Mouse (Mus musculus): ENCODE results near the gene Myocd. TPM values are rescaled to one million over a fixed set of nuclear protein-coding genes. Genes with fewer than 3 reads are reported as not detected.

Gene Myocd
- total RNA-seq, 2 experiments from 2014 or later = 0.38 to 1.0 TPM

DNA sequence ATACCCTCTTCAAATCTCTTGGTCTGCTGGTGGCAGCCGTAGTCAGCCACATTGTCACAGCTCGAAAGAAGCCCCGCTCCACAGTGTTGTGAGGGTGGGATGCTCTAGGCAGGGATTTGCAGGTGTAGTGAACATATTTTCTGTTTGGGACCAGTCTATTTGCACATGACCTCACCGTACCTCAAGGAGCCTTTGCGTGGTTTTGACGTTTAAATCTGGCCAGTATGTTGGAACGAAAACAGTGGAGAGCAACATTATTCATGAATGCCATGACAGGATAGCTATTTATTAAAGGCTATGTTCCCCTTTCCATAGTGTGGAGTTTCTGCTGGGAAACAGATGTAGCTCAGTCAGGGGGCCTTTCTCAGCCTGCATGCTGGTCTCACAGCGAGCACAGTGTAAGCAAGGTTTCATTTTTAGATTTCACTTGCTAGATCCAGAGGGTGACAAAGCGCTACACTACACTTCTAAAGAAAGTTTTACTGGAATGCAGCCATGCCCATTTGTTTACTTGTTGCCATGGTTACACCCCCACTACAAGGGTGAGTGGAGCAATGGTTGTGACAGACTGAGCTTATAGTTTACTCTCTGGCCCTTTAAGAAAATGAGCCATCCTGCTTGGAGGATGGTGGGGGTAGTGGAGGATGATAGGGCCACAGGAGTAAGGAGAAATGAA, 54.7 kb downstream of the Myocd start:
- intact Hi-C loops (cut with DNase I) = no loop called here
- no peak for DNase-seq

DNA sequence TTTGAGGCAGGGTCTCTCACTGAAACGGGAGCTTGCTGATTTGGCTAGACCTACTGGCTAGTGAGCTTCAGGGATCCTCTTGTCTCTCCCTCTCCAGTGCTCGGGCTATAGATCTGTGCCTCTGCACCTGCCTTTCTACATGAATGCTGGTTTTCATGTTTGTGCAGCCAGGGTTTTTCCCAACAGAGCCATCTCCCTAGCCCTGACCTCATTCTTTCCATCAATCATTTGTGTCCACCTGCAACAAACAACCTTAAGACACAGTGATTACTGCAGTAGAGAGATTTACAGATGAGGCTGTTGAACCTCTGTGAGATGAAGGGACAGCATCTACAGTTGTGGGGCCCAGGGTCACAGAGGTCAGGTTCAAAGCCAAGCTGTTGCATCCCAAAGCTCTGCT, 56.0 kb downstream of the Myocd start:
- intact Hi-C loops (cut with DNase I) = no loop called here

DNA sequence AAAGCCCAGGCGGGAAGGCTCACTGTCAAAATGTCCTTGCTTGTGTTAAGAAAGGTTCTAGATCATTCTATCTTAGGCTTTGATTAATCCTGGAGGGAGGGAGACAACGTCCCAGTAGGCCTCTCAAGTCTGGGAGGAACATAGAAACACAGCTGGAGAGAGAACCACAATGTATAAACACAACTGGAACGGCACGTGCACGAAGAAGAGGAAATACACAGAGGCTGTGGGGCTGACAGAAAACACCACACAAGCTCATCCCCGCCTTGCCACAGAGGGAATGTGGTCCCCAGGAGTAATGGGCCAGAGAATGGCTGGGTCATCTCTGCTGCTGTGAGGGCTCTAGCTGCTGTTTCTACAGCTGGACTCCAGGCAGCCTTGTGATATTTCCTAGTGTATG, 58.1 kb downstream of the Myocd start:
- intact Hi-C loops (cut with DNase I) = no loop called here
- no peak for DNase-seq

More for the DNA sequence above, 56.0 kb downstream of the Myocd start:
- no peak for DNase-seq

DNA sequence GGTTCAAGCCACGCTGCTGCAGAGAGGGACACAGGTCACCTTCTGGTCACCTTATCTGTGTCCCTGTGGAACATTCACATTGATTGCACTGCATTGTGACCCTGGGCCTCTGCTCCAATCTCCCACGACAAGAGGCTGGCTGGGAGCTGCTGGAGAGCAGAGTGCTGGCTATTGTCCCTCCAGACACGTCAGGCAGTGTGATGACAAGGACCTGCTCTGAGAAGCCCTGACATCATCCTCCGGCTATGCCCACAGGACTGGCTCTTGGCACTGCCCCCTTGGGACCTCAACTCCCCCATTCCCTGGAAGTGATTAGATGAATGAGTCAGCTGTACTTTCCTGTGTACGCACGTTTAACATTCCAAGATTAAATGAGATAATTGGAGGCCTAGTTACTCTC, 60.3 kb downstream of the Myocd start:
- intact Hi-C loops (cut with DNase I) = no loop called here
- no peak for DNase-seq

DNA sequence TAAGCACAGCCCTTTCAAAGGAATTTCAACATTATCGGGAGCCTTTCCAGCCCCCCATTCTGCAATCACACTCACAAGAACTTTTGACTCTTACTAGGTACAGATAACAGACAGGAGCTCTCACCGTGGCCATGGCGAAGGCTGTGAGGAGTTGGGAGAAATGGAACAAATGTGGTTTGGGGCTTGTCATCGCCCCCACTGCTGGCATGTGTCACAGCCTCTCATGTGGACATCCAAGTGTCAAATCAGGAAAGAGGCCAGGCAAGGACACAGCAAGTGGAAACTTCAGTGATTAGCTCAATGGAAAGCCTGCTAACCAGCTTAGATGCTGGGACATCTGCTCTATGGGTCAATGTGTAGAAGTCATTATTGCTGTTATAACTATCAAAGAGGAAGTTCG, 64.5 kb downstream of the Myocd start:
- intact Hi-C loops (cut with DNase I) = no loop called here

DNA sequence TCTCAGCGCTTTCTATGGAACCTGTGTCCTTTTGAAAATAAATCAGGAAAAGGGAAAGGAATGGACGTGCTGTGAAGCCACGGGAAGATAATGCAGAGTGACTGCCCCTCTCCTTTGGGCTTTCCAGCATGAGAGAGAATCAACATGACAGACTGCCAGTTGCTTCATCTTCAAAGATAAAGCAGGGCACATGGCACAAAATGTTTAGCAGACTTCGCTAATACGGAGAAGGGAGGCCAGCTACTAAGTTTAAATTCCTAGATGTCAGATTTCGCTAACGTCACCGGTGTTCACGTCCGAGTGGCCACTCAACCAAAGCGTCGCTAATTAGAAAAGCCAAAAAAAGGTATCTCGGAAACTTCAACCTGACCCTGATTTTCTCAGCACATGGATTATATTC, 65.1 kb downstream of the Myocd start:
- intact Hi-C loops (cut with DNase I) = no loop called here
- no peak for DNase-seq

More for the DNA sequence above, 64.5 kb downstream of the Myocd start:
- peak; percentile 9 for DNase-seq

DNA sequence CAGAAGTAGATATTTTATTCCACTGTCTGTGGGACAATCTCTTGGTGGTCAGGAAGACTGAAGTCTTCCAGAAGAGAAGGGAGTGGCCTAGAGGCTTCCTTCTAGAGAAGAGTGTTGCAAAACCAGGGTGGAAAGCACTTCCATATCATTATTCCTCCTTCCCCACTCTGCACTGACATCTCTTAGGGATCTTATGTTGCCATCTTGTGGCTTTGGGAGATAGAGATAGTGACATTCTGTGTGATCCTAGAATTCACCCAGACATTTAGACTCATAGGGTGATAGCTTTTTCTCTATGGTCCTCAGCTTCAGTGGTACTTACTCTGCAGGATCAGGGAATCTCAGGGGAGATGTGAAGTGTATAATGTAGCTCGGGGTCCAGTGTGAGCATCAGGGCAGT, 66.8 kb downstream of the Myocd start:
- no peak for DNase-seq
- intact Hi-C loops (cut with DNase I) = no loop called here

DNA sequence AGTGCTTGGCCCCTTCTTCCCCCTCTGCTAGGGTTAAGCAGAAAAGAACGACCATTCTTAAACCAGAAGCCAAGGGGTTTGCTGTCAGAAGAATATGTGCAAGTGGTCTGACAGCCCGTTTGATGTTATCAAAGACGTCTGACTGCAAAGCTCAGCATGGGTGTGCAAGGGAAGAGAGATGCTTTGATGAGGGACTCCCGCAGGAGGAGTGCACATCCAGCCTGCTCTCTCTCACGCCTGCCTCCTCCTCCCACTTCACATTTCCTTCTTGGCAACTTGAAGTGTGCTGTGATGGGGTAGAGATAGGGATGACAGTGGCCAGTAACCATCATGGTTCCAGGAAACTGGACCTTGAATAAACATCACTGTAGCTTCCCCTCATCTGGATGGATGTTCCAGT, 67.6 kb downstream of the Myocd start:
- intact Hi-C loops (cut with DNase I) = no loop called here
- DNase-seq = no peak

DNA sequence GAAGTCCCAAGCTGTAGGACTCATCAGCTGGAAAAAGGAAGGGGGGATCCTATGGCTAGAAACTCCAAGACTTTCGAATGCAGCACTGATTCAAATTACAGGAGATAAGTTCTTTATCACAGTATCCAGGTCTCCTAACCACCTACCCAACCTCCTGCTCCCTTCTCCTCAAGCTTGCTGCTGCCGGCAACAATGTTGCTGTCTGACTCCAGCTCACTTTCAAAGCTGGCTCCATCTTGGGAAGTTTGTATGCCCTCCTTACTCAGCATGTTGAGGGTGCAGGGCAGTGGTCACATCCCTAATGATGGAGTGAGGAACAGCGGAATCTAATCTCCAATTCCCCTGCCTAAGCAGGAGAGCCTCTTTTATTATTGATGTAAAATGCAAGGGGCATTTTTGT, 71.8 kb downstream of the Myocd start:
- DNase-seq = no peak
- intact Hi-C loops (cut with DNase I) = loop anchor here (5.0 kb wide), 2 partner anchors 59 to 479 kb away; no protein-coding TSS in a partner anchor

DNA sequence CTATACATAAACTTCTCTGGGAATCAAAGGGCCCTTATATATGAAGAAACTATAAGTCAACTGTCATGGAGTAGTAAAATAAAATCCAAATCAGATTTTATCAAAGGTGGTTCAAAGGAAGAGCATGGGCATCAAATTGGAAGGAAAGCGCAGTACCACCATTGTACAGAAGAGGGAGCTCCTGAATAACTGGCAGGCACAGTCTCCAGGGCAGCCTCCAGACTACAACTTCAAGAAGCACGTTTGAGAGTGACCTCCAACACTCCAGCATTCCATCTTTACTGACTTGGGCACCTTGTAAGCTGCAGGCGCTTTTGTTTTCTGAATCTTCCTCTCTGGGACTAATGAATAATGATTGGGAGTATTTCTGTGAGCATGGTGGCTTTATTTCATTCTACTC, 72.5 kb downstream of the Myocd start:
- DNase-seq = peak; percentile 74
- intact Hi-C loops (cut with DNase I) = loop anchor here (5.0 kb wide), 2 partner anchors 60 to 480 kb away; no protein-coding TSS in a partner anchor

DNA sequence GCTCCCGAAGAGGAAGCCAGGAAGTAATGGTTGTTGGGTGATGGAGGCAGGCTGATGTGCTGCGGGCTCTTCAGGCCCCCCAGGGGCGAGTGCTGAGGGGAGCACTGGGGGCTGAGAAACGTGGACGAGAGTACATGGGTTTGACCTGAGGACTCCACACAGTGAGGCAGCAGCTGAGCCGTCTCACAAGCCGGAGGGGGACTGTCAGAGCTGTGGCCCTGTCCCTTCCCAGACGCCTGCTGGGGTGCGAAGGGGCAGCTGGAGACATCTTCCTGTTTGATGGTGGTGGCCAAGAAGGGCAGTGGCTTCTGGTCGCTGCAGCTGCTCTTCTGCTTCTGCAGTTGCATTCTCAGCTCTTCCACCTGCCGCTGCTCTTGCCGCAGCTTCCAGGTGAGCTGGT, 82.8 kb downstream of the Myocd start:
- intact Hi-C loops (cut with DNase I) = no loop called here
- DNase-seq = no peak

DNA sequence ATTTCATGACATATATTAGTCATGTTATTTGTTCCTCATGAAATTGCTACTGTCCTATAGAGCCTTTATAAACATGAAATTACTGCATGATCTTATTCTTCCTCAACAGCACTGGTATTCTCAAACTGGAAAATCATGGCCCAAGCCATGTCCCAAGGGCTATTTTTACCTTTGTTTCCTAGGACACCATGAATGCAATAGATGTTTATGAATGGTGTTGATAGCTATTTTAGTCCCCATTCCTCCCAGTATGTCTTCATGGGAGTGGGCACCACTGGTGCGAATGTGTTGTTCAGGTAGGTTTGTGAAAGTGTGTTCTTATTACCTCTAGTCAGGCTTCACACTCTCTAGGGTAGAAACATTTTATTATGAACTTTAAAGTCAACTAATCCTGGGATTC, 84.7 kb downstream of the Myocd start:
- no peak for DNase-seq
- intact Hi-C loops (cut with DNase I) = no loop called here

DNA sequence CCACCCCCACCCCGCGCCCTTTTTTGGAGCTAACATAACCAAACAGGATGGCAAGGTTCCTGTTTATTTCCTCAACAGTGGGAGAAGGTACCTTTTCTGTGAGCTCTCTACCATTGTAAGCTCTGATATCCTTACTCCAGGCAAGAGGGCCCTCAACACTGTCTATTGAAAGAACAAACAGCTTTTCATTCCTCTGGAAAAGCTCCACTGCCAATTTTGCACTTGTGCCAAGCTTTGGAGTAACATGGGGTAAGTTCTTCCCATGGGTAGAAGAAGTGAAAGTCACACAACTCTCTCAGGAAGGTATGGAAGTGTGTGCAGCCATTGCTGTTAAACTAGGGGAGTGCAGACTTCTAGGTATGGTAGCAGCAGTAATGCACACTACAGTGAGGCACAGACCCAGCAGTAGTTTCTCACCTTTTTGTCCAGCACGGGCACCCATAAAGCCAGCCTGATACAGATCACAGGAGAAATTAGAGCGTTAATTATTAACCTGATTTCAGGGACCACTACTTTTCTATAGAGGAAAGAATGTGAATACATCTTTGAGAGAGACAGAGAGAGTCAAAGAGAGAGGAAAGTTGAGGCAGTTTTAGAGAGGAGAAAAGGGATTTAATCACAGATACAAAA, 99.6 kb downstream of the Myocd start:
- intact Hi-C loops (cut with DNase I) = no loop called here
- DNase-seq = no peak

DNA sequence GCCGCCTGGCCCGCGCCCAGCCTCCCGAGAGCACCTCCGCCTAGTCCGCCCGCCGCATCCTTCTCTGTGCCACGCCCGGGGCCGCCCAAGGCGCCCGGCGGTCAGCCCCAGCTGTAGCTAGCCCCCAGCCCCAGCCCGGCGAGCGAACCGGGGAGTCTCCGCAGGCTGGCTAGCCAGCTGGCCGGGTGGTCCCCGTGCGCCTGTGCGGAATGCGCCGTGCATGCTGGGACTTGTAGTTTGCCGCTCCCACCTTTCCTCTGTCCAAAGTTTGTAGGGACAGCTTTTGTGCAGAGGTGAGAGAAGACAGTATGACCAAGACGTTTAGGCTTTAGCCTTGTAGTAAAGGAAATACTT, 107.0 kb downstream of the Myocd start, which contains the start of gene Arhgap44:
TSS of gene Arhgap44 (minus strand) at position 195 of the 354 bp plus-strand sequence.
- peak; percentile 75 for DNase-seq
- intact Hi-C loops (cut with DNase I) = no loop called here

DNA sequence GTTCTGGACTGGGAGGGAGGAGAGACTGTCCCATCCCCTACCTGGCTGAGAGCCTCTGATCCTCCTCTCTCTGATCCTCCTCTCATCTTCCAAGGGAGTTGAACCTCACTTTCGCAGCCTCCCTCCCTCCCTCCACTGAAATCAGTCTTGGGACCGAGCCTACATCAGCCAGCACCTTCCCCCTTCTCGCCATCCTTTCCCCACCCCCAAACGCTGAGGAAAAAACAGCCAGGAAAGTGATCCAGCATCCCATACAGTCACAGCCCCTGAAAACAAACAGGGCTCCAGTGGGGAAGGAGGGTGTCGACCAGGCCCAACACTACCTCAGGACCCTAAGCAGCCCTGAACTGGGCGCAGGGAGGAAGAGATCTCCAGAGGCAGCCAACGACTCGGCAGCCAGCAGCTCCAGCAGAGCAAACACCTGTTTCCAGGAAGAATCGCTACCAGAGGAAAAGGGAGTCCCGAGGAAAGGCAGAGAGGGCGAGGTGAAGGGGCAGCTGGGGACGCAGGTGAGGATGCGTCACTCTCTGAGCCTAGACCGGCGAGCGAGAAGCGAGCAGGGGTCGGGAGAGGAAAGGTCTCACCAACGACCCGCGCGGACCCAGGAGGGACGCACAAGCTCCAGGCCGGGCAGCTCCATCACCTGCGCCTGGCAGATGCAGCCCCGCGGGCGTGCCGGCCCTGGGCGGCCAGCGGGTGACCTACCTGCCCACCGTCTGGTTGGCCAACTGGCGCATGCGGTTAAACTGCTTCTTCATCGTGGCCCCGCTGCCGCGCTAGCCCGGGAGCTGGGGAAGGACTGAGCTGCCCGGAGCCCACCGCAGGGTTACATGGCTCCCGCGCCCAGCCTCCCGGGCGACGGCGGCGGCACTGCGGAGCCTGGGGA, 107.7 kb downstream of the Myocd start:
- peak; percentile 43 for DNase-seq

DNA sequence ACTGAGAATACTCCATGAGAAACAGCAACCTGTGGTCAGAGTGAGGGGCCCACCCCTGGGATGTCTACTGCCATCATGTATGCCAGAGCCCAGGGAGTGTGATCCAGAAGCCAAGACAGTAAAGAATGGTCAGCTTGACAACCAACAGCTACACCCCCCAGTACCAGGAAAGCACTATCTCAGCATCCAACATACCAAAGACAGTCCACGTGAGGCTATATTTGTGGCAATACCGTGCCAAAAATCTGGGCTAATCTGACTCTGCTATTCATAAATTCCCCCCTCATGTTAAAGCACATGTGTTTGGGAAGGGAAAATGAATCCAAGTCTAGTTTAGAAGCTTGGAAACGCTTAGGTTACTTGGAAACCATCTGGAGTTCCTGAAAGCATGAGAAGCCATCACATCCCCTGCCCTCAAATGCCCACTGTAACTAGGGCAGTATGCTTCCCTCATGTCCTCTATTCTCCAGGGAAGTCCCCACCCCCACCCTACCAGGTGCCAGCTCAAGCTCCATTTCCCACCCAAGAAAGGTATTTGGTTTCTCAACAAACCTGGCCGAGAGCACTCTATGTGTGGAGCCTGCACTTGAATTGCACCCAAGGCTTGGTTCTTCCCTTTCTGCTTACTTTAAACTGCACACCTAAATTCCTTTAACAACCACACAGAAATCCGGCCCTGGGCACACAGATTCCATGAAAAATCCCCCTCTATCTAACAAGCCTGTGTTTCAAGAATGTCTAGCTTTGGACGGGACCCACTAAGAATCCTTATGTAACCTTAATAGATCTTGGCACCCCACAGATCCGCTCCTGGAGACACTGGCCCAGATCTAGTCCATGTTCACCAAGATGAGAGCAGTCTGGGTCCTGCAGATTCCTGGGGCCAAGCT, 108.6 kb downstream of the Myocd start:
- intact Hi-C loops (cut with DNase I) = no loop called here
- no peak for DNase-seq

More for the DNA sequence above, 107.7 kb downstream of the Myocd start:
- intact Hi-C loops (cut with DNase I) = no loop called here

DNA sequence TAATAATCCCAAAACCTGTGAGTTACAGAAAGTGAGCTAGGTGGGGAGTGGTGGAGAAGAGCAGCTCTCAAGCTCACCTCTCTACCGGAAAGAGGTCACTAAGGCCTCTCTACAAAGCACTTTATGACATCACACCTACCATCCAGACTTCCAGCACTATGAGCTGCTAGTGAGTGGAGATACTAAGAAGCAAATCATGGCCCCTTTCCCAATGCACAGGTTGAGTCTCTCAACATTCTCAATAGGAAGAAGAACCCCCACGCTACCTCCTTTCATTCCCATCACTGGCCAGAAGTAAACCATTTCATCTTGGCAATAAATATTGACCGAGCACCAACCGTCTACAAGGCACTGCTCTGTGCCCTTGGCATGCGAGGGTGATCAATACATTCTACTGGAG, 110.0 kb downstream of the Myocd start, which contains the start of gene 1700086D15Rik:
TSS of gene 1700086D15Rik (minus strand) at position 101 of the 400 bp plus-strand sequence.
- intact Hi-C loops (cut with DNase I) = loop anchor here (10.0 kb wide), 1 partner anchor 75 kb away; no protein-coding TSS in a partner anchor
- no peak for DNase-seq

DNA sequence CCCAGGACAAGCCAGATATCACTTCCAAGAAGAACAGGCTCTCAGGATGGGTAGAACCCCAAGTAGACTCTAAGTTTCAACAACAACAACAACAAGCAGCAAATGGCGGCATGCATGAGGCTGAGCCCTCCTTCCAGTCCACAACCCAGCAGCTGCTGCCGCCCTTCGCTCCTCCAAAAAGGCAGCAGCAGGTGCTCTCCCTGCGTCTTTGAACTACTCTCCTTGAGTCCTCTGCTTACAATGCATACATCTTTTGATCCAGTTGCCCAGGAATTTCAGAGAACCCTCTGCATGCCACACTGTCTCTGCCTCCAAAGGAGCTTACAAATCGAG, 111.2 kb downstream of the Myocd start:
- no peak for DNase-seq
- intact Hi-C loops (cut with DNase I) = loop anchor here (10.0 kb wide), 1 partner anchor 74 kb away; no protein-coding TSS in a partner anchor

DNA sequence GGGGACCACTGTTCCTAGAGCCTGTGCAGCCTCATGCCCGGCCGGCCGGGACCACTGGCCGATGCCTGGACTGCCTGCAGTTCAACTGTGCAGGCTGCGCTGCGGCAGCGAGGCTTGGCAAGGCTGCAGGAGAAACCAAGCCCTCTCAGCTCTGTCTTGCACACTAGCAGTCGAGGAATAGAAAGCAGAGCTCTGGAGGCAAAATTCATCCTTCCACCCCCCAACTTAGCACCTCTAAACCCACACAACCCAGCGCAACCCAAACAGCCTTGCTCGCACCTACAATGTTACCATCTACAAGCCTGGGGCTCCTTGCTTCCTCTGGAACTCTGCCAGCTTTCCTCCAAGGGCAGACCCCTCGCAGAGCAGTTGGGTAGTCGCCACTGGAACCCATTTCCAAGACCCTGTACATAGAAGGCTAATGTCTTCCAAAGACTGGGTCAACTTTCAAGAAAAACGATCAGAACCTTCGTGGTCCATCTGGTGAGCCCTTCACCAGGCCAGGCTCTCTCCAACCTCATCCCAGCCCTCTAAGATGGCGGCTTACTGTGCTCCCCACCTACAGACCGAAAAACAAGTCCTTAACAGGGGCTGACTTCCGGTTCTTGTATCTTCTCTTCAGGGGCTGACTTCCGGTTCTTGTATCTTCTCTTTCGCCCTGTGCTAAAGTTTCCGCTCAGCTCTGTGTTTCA, 111.7 kb downstream of the Myocd start:
- DNase-seq = no peak
- intact Hi-C loops (cut with DNase I) = loop anchor here (10.0 kb wide), 1 partner anchor 73 kb away; no protein-coding TSS in a partner anchor

DNA sequence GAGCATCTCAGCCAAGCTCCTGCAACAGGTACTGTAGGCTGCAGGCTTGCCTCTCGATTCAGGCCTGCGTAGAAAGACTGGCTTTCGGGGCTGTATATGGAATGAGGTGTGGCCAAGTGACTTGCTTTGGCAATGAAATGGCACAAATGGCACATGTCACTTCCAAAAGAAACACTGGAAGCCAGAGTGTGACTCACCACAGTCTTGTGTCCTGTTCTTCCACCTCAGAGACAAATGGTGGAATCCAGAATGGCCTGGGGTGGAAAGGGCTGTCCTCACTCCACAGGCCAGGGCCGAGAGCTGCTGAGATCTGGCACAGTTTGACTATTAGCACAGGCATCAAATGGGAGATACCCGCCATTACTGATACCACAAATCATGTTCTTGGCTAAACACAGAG, 116.8 kb downstream of the Myocd start:
- DNase-seq = no peak
- intact Hi-C loops (cut with DNase I) = loop anchor here (10.0 kb wide), 1 partner anchor 68 kb away; no protein-coding TSS in a partner anchor
